ENCODE assay signal across 8 mouse cellular contexts in genomic region chr11:95339471-95340021, GRCm38 (mm10). TPM values are rescaled to one million over a fixed set of nuclear protein-coding genes. Genes with fewer than 3 reads are reported as not detected.
A peak's percentile ranks its signal among the peaks of the same experiment; 100 is the strongest.
DNase-seq lines count a peak whose midpoint lies in the region; ATAC-seq lines count a peak whose summit lies in the region.

No protein-coding gene starts in this region.

- no peak overlapping the region for H3K9ac ChIP-seq in midbrain, embryonic 16.5 days (ENCODE audit: low read depth, low read length)
- 0 out of 2 replicates have a peak overlapping the region, but pooled peaks have one; percentile 49 for H3K9ac ChIP-seq in embryonic facial prominence, embryonic 13.5 days
- H3K9ac ChIP-seq in limb, embryonic 15.5 days, result no peak overlapping the region
- H3K9ac ChIP-seq in stomach, embryonic 15.5 days, result no peak overlapping the region

- H3K36me3 ChIP-seq in midbrain, embryonic 10.5 days, result no peaks in the 10 kb centered on the region
- no peaks in the 10 kb centered on the region for H3K36me3 ChIP-seq in midbrain, embryonic 16.5 days (ENCODE audit: control insufficient read depth, insufficient read depth, low read length)
- H3K36me3 ChIP-seq in embryonic facial prominence, embryonic 13.5 days, result no peaks in the 10 kb centered on the region
- H3K36me3 ChIP-seq in limb, embryonic 15.5 days, result no peaks in the 10 kb centered on the region
- H3K36me3 ChIP-seq in stomach, embryonic 15.5 days, result no peaks in the 10 kb centered on the region

- no peaks in the 10 kb centered on the region for H3K9me3 ChIP-seq in midbrain, embryonic 10.5 days (replicated peaks)
- H3K9me3 ChIP-seq in midbrain, embryonic 16.5 days (replicated peaks; ENCODE audit: control insufficient read depth, low read length, poor library complexity, severe bottlenecking), result no peaks in the 10 kb centered on the region
- H3K9me3 ChIP-seq in embryonic facial prominence, embryonic 13.5 days, result no peaks in the 10 kb centered on the region
- no peaks in the 10 kb centered on the region for H3K9me3 ChIP-seq in limb, embryonic 15.5 days
- H3K9me3 ChIP-seq in stomach, embryonic 15.5 days, result no peaks in the 10 kb centered on the region

- H3K27ac ChIP-seq in midbrain, embryonic 10.5 days (replicated peaks), result peak overlapping the region; percentile 43; the same call in 1 of the 2 replicates
- H3K27ac ChIP-seq in midbrain, embryonic 16.5 days (ENCODE audit: low read length), result no peak overlapping the region
- peak overlapping the region; percentile 78 for H3K27ac ChIP-seq in embryonic facial prominence, embryonic 13.5 days
- H3K27ac ChIP-seq in limb, embryonic 15.5 days, result peak overlapping the region; percentile 68
- H3K27ac ChIP-seq in stomach, embryonic 15.5 days, result peak overlapping the region; percentile 42

- peaks cover 25% of the 10 kb centered on the region for H3K27me3 ChIP-seq in midbrain, embryonic 10.5 days (ENCODE audit: low read depth, poor library complexity, severe bottlenecking)
- H3K27me3 ChIP-seq in midbrain, embryonic 16.5 days (ENCODE audit: control insufficient read depth, insufficient read depth, low read depth, low read length), result peaks cover 11% of the 10 kb centered on the region
- no peaks in the 10 kb centered on the region for H3K27me3 ChIP-seq in embryonic facial prominence, embryonic 13.5 days
- no peaks in the 10 kb centered on the region for H3K27me3 ChIP-seq in limb, embryonic 15.5 days
- H3K27me3 ChIP-seq in stomach, embryonic 15.5 days (replicated peaks), result no peaks in the 10 kb centered on the region

- peak overlapping the region; percentile 9 for H3K4me3 ChIP-seq in midbrain, embryonic 10.5 days
- no peak overlapping the region for H3K4me3 ChIP-seq in midbrain, embryonic 16.5 days (ENCODE audit: low read depth, low read length)
- peak overlapping the region; percentile 89 for H3K4me3 ChIP-seq in embryonic facial prominence, embryonic 13.5 days
- H3K4me3 ChIP-seq in limb, embryonic 15.5 days, result peak overlapping the region; percentile 82; the same call in 1 of the 2 replicates
- H3K4me3 ChIP-seq in stomach, embryonic 15.5 days (replicated peaks), result peak overlapping the region; percentile 3; the same call in 1 of the 2 replicates

- DNase-seq in midbrain, embryonic 10.5 days (ENCODE audit: low spot score), result no peak
- no peak for DNase-seq in layer of hippocampus, adult 9-11 months
- DNase-seq in testis, postnatal 14 days (ENCODE audit: low spot score), result no peak

- H3K4me1 ChIP-seq in midbrain, embryonic 10.5 days, result peaks cover 35% of the 10 kb centered on the region
- peaks cover 12% of the 10 kb centered on the region for H3K4me1 ChIP-seq in midbrain, embryonic 16.5 days (ENCODE audit: control insufficient read depth, insufficient read depth, low read length)
- peaks cover 59% of the 10 kb centered on the region for H3K4me1 ChIP-seq in embryonic facial prominence, embryonic 13.5 days
- H3K4me1 ChIP-seq in limb, embryonic 15.5 days, result peaks cover 51% of the 10 kb centered on the region
- peaks cover 29% of the 10 kb centered on the region; the same call in 1 of the 2 replicates for H3K4me1 ChIP-seq in stomach, embryonic 15.5 days

- ATAC-seq in midbrain, embryonic 16.5 days, result no peak
- no peak for ATAC-seq in embryonic facial prominence, embryonic 13.5 days (ENCODE audit: insufficient number of reproducible peaks, insufficient read depth, low FRiP score, low TSS enrichment, low read depth)
- no peak for ATAC-seq in limb, embryonic 15.5 days (ENCODE audit: insufficient number of reproducible peaks, low FRiP score, low TSS enrichment, low read depth)
- no peak; the same call in 1 of the 2 replicates for ATAC-seq in stomach, embryonic 15.5 days (ENCODE audit: insufficient read depth, low FRiP score, low read depth)
- ATAC-seq in frontal cortex, adult (ENCODE audit: low TSS enrichment), result no peak

- no peak overlapping the region for H3K4me2 ChIP-seq in midbrain, embryonic 16.5 days (ENCODE audit: low read length)
- H3K4me2 ChIP-seq in embryonic facial prominence, embryonic 13.5 days, result peak overlapping the region; percentile 77
- H3K4me2 ChIP-seq in limb, embryonic 15.5 days, result peak overlapping the region; percentile 75
- H3K4me2 ChIP-seq in stomach, embryonic 15.5 days, result peak overlapping the region; percentile 81

- 30% methylated on average over 14 of the region's 14 CpGs for WGBS in midbrain, embryonic 10.5 days
- WGBS in midbrain, embryonic 16.5 days, result 19% methylated on average over 14 of the region's 14 CpGs
- WGBS in embryonic facial prominence, embryonic 13.5 days, result 38% methylated on average over 14 of the region's 14 CpGs
- 9% methylated on average over 14 of the region's 14 CpGs for WGBS in limb, embryonic 15.5 days
- 17% methylated on average over 14 of the region's 14 CpGs for WGBS in stomach, embryonic 15.5 days

RNA-seq across cellular contexts. Expression of gene Fam117a, which starts 2.7 kb away (rescaled TPM):
- 6.7 and 7.7 TPM in 2 replicates for polyA plus RNA-seq in midbrain, embryonic 10.5 days (2016; fragmentation: Nextera tagmentation; extraction: Ambion mirVana)
- 2.1 and 2.2 TPM in 2 replicates for polyA plus RNA-seq in midbrain, embryonic 16.5 days (2015; fragmentation: Nextera tagmentation; extraction: Ambion mirVana)
- 13.3 and 17.4 TPM in 2 replicates for polyA plus RNA-seq in embryonic facial prominence, embryonic 13.5 days (2015; fragmentation: Nextera tagmentation; extraction: Ambion mirVana)
- polyA plus RNA-seq in limb, embryonic 15.5 days (2015; fragmentation: Nextera tagmentation; extraction: Ambion mirVana), result 13.8 and 14.6 TPM in 2 replicates
- 13.7 and 17.5 TPM in 2 replicates for polyA plus RNA-seq in stomach, embryonic 15.5 days (2015; fragmentation: Nextera tagmentation; extraction: Ambion mirVana)

RNA-seq across cellular contexts. Expression of gene Kat7, which starts 29.5 kb away (rescaled TPM):
- polyA plus RNA-seq in midbrain, embryonic 10.5 days (2016; fragmentation: Nextera tagmentation; extraction: Ambion mirVana), result 91.6 and 97.6 TPM in 2 replicates
- 65.8 and 69.1 TPM in 2 replicates for polyA plus RNA-seq in midbrain, embryonic 16.5 days (2015; fragmentation: Nextera tagmentation; extraction: Ambion mirVana)
- 67.0 and 67.2 TPM in 2 replicates for polyA plus RNA-seq in embryonic facial prominence, embryonic 13.5 days (2015; fragmentation: Nextera tagmentation; extraction: Ambion mirVana)
- polyA plus RNA-seq in limb, embryonic 15.5 days (2015; fragmentation: Nextera tagmentation; extraction: Ambion mirVana), result 60.0 and 62.7 TPM in 2 replicates
- polyA plus RNA-seq in stomach, embryonic 15.5 days (2015; fragmentation: Nextera tagmentation; extraction: Ambion mirVana), result 57.1 and 62.3 TPM in 2 replicates

RNA-seq across cellular contexts. Expression of gene Slc35b1, which starts 44.9 kb away (rescaled TPM):
- polyA plus RNA-seq in midbrain, embryonic 10.5 days (2016; fragmentation: Nextera tagmentation; extraction: Ambion mirVana), result 123 and 131 TPM in 2 replicates
- 144 and 157 TPM in 2 replicates for polyA plus RNA-seq in midbrain, embryonic 16.5 days (2015; fragmentation: Nextera tagmentation; extraction: Ambion mirVana)
- polyA plus RNA-seq in embryonic facial prominence, embryonic 13.5 days (2015; fragmentation: Nextera tagmentation; extraction: Ambion mirVana), result 120 and 133 TPM in 2 replicates
- polyA plus RNA-seq in limb, embryonic 15.5 days (2015; fragmentation: Nextera tagmentation; extraction: Ambion mirVana), result 95.0 and 102 TPM in 2 replicates
- polyA plus RNA-seq in stomach, embryonic 15.5 days (2015; fragmentation: Nextera tagmentation; extraction: Ambion mirVana), result 96.3 and 105 TPM in 2 replicates
